Mouse (Mus musculus) kidney, postnatal 0 days (tissue): ENCODE results near the gene Rab4b. TPM values are rescaled to one million over a fixed set of nuclear protein-coding genes. Genes with fewer than 3 reads are reported as not detected.

Source experiments
- ATAC-seq: fragments of 200-750 bp; cut with Nextera tagmentation; replicated peaks from 2 replicates; pipeline ENCODE4 v1.8.0; 2017; ENCODE audit warnings: low read depth, moderate number of reproducible peaks, moderate TSS enrichment, moderate library complexity; ENCODE audit not compliant: low FRiP score
- DNase-seq: peaks from one replicate; pipeline ENCODE4 v3.0.0-alpha.2; 2016; ENCODE audit warnings: low spot score
- H3K27ac ChIP-seq: fragments of 300-500 bp; sonication (generic); 2 replicates; pipeline ENCODE4 v1.5.1; 2014; ENCODE audit warnings: mild to moderate bottlenecking
- H3K27me3 ChIP-seq: fragments of 300-500 bp; sonication (generic); 2 replicates; pipeline ENCODE4 v1.6.1; 2014; ENCODE audit warnings: low read length, mixed read lengths; ENCODE audit not compliant: insufficient read depth
- H3K36me3 ChIP-seq: fragments of 300-500 bp; sonication (generic); 2 replicates; pipeline ENCODE4 v1.6.1; 2014; ENCODE audit warnings: low read length, mixed read lengths; ENCODE audit not compliant: insufficient read depth
- H3K4me1 ChIP-seq: fragments of 300-500 bp; sonication (generic); replicated peaks from 2 replicates; pipeline ENCODE4 v1.6.1; 2014; ENCODE audit warnings: antibody characterized with exemption, low read length, mixed read lengths; ENCODE audit not compliant: insufficient read depth
- H3K4me2 ChIP-seq: fragments of 300-500 bp; sonication (generic); 2 replicates; pipeline ENCODE4 v1.6.1; 2014; ENCODE audit warnings: mild to moderate bottlenecking, low read length, moderate library complexity, mixed read lengths
- H3K4me3 ChIP-seq: fragments of 300-500 bp; sonication (generic); replicated peaks from 2 replicates; pipeline ENCODE4 v1.5.1; 2014; ENCODE audit warnings: low read depth, low read length
- H3K9ac ChIP-seq: fragments of 300-500 bp; sonication (generic); 2 replicates; pipeline ENCODE4 v1.6.1; 2014; ENCODE audit warnings: low read depth, low read length
- H3K9me3 ChIP-seq: fragments of 300-500 bp; sonication (generic); replicated peaks from 2 replicates; pipeline ENCODE4 v1.6.1; 2016; ENCODE audit warnings: low read length, inconsistent platforms, mixed read lengths
- CTCF ChIP-seq: IDR thresholded peaks from 2 replicates; pipeline ENCODE4 v1.5.1; 2016; ENCODE audit warnings: antibody characterized with exemption, low read depth, mild to moderate bottlenecking, moderate library complexity
- WGBS: fragments of 180-500 bp; shearing (Covaris S2); extraction: QIAGEN DNeasy Blood & Tissue Kit; methylation state at CpG from one replicate; pipeline ENCODE4 v1.1.7; 2014; 5-methylcytosine and 5-hydroxymethylcytosine counted together
- polyA plus RNA-seq: library from polyadenylated mRNA; unstranded; fragments of >200 nt; fragmentation: Nextera tagmentation; extraction: Ambion mirVana; gene quantifications from 2 replicates; pipeline ENCODE4 v1.2.1, GENCODE M21; 2015

Rab4b gene
- polyA plus RNA-seq, 1 experiment from 2014 or later = 75.0 TPM

GRCm38 (mm10) chr7:27163450-27163805 lies 15.3 kb downstream of the Rab4b start:
- Histone ChIP-seq H3K27ac (0 out of 2 replicates have a peak overlapping the region, but pooled peaks have one; percentile 2), H3K4me2 (peak overlapping the region; percentile 66; the same call in 1 of the 2 replicates), H3K9ac (0 out of 2 replicates have a peak overlapping the region, but pooled peaks have one; percentile 31), H3K9me3 (no peaks in the 10 kb centered on the region), H3K4me3 (0 out of 2 replicates have a peak overlapping the region, but pooled peaks have one; percentile 3), H3K27me3 (no peaks in the 10 kb centered on the region), H3K36me3 (peaks cover 10% of the 10 kb centered on the region; the same call in 1 of the 2 replicates), H3K4me1 (peaks cover 34% of the 10 kb centered on the region; the same call in 1 of the 2 replicates)
- WGBS = 52% methylated on average over 5 of the region's 5 CpGs
- no peak for TF ChIP-seq CTCF
- ATAC-seq (no peak), DNase-seq (peak; percentile 30)

- Histone ChIP-seq H3K4me2 (peak overlapping the region; percentile 66; the same call in 1 of the 2 replicates), H3K9me3 (no peaks in the 10 kb centered on the region), H3K36me3 (peaks cover 15% of the 10 kb centered on the region), H3K4me3 (no peak overlapping the region), H3K27me3 (no peaks in the 10 kb centered on the region), H3K4me1 (peaks cover 31% of the 10 kb centered on the region; the same call in 1 of the 2 replicates), H3K27ac (0 out of 2 replicates have a peak overlapping the region, but pooled peaks have one; percentile 2), H3K9ac (0 out of 2 replicates have a peak overlapping the region, but pooled peaks have one; percentile 31)
- ATAC-seq (no peak), DNase-seq (no peak)
- TF ChIP-seq CTCF = no peak
- WGBS = 80% methylated on average over 5 of the region's 5 CpGs
Measured at GRCm38 (mm10) chr7:27162780-27163449, 15.8 kb downstream of the Rab4b start.

- ATAC-seq = no peak
- Histone ChIP-seq H3K27me3 (no peaks in the 10 kb centered on the region), H3K4me2 (no peak overlapping the region), H3K4me1 (peaks cover 31% of the 10 kb centered on the region; the same call in 1 of the 2 replicates), H3K36me3 (peaks cover 22% of the 10 kb centered on the region), H3K9me3 (no peaks in the 10 kb centered on the region), H3K9ac (no peak overlapping the region), H3K4me3 (no peak overlapping the region), H3K27ac (no peak overlapping the region)
- no peak for TF ChIP-seq CTCF
- peak; percentile 29 for DNase-seq
- 82% methylated on average over 4 of the region's 4 CpGs for WGBS
Measured at GRCm38 (mm10) chr7:27161744-27162143, 17.0 kb downstream of the Rab4b start.

GRCm38 (mm10) chr7:27160921-27161320 lies 17.8 kb downstream of the Rab4b start:
- Histone ChIP-seq H3K4me1 (peaks cover 31% of the 10 kb centered on the region; the same call in 1 of the 2 replicates), H3K27me3 (no peaks in the 10 kb centered on the region), H3K9me3 (no peaks in the 10 kb centered on the region), H3K27ac (peak overlapping the region; percentile 27; the same call in 1 of the 2 replicates), H3K4me2 (no peak overlapping the region), H3K36me3 (peaks cover 22% of the 10 kb centered on the region), H3K4me3 (no peak overlapping the region), H3K9ac (no peak overlapping the region)
- TF ChIP-seq CTCF = no peak
- WGBS = 83% methylated on average over 3 of the region's 3 CpGs
- ATAC-seq (no peak), DNase-seq (no peak)

- 9% methylated on average over 8 of the region's 8 CpGs for WGBS
- Histone ChIP-seq H3K4me3 (no peak overlapping the region), H3K36me3 (peaks cover 18% of the 10 kb centered on the region), H3K9me3 (no peaks in the 10 kb centered on the region), H3K27ac (peak overlapping the region; percentile 27; the same call in 1 of the 2 replicates), H3K27me3 (no peaks in the 10 kb centered on the region), H3K4me1 (peaks cover 24% of the 10 kb centered on the region; the same call in 1 of the 2 replicates), H3K9ac (no peak overlapping the region), H3K4me2 (no peak overlapping the region)
- TF ChIP-seq CTCF = peak; percentile 99
- DNase-seq = peak; percentile 98
- peak; percentile 93 for ATAC-seq
Measured at GRCm38 (mm10) chr7:27159882-27160281, 18.8 kb downstream of the Rab4b start.

GRCm38 (mm10) chr7:27159256-27159655 lies 19.4 kb downstream of the Rab4b start:
- H3K27ac ChIP-seq = no peak overlapping the region
- peaks cover 18% of the 10 kb centered on the region; the same call in 1 of the 2 replicates for H3K4me1 ChIP-seq
- WGBS = 94% methylated on average over 6 of the region's 6 CpGs
- DNase-seq (no peak), ATAC-seq (no peak)
- TF ChIP-seq CTCF = no peak
- H3K36me3 ChIP-seq = peaks cover 18% of the 10 kb centered on the region
- H3K4me3 ChIP-seq = no peak overlapping the region
- H3K4me2 ChIP-seq = no peak overlapping the region
- no peaks in the 10 kb centered on the region for H3K27me3 ChIP-seq
- no peak overlapping the region for H3K9ac ChIP-seq
- no peaks in the 10 kb centered on the region for H3K9me3 ChIP-seq
